Mouse (Mus musculus) cerebellum, adult 18-20 months (tissue): Measurements from ENCODE around the gene Tcl1b2.
"Not testable (repeated sequence)": the region's sequence is repeated elsewhere in the genome, so short reads cannot be mapped to it uniquely, and the experiment has no call there.

Experiments
- DNase-seq, 2 experiments: peaks; one replicate each; pipeline ENCODE4 v3.0.0; 2021

The Tcl1b2 gene

GRCm38 (mm10) chr12:105174318-105174717 lies 28.5 kb downstream of the Tcl1b2 start:
- peak; percentile 21 to 31 for DNase-seq

DNA sequence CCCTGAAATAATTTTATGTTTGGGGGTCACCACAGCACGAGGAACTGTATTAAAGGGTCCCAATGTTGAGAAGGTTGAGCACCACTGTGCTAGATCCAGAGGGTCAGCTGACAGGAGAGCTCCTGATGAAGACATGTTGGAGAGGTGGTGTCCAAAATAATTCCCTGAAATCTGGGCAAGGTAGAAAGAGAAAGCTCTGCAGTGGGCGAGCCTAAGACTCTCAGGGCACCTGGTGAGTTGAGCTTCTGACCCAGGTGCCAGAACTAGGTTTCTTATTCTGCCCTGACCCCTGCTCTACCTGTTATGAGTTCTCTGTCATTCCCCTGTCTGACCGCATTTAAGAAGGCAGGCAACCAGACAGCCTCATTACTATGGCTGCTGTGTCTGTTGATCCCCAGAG lies 30.2 kb downstream of the Tcl1b2 start, which contains the start of gene Tcl1b5:
Gene Tcl1b5 (plus strand): TSS at position 301 of the 400 bp plus-strand sequence.
- not testable (repeated sequence) for DNase-seq

- not testable (repeated sequence) for DNase-seq
Observed at GRCm38 (mm10) chr12:105181040-105181644, 35.3 kb downstream of the Tcl1b2 start.

- DNase-seq, result not testable (repeated sequence)
Observed at GRCm38 (mm10) chr12:105188980-105189379, 43.2 kb downstream of the Tcl1b2 start.

DNA sequence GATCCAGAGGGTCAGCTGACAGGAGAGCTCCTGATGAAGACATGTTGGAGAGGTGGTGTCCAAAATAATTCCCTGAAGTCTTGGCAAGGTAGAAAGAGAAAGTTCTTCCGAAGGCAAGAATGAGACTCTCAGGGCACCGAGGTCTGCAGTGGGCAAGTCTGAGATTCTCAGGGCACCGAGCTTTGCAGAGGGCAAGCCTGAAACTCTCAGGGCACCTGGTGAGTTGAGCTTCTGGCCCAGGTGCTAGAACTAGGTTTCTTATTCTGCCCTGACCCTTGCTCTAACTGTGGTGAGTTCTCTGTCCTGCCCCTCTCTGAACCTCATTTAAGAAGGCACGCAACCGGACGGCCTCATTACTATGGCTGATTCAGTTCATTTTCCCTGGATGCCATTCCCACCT lies 44.9 kb downstream of the Tcl1b2 start, which contains the start of gene Tcl1b3:
Gene Tcl1b3 (plus strand): TSS at position 301 of the 400 bp plus-strand sequence.
- not testable (repeated sequence) for DNase-seq

GRCm38 (mm10) chr12:105199684-105200497 lies 54.1 kb downstream of the Tcl1b2 start:
- not testable (repeated sequence) for DNase-seq

DNA sequence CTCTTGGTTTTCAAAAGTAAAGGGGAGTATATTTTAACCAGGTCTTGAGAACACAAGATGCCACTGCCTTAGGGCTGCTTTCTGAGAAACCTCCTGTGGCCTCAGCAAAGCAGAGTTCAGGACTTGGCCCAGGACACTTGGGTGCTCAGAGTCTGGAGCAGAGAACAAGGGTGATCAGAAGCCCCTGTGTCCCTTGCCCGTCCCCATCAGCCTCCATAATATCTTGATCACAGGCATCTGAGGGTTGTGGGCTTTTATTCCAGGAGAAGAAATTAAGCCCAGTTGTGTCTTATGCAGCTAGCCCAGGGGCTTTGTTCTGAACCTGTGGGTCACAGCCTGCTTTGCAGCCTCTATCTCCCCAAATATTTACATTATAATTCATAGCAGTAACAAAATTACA lies 55.8 kb downstream of the Tcl1b2 start, which contains the start of gene Tcl1b4:
Gene Tcl1b4 (plus strand): TSS at position 301 of the 400 bp plus-strand sequence.
- not testable (repeated sequence) for DNase-seq
